Mouse (Mus musculus): ENCODE data around the gene Sgca. TPM values are rescaled to one million over a fixed set of nuclear protein-coding genes. Genes with fewer than 3 reads are reported as not detected.

Sgca gene
- total RNA-seq, 2 experiments from 2014 or later = 67.0 to 89.1 TPM

GRCm38 (mm10) chr11:95001584-95002347 lies 25.6 kb upstream of the Sgca start:
- DNase-seq = no peak

GRCm38 (mm10) chr11:95001058-95001457 lies 24.9 kb upstream of the Sgca start:
- peak; percentile 74 for DNase-seq

GRCm38 (mm10) chr11:95000548-95000947 lies 24.4 kb upstream of the Sgca start:
- no peak for DNase-seq

GRCm38 (mm10) chr11:95000128-95000527 lies 24.0 kb upstream of the Sgca start:
- DNase-seq = no peak

GRCm38 (mm10) chr11:94998041-94998531 lies 22.0 kb upstream of the Sgca start:
- peak; percentile 41 for DNase-seq

- DNase-seq = no peak
Measured at GRCm38 (mm10) chr11:94997596-94997995, 21.5 kb upstream of the Sgca start.

GRCm38 (mm10) chr11:94996984-94997383 lies 20.9 kb upstream of the Sgca start:
- no peak for DNase-seq

GRCm38 (mm10) chr11:94996101-94996500 lies 20.0 kb upstream of the Sgca start:
- no peak for DNase-seq

GRCm38 (mm10) chr11:94994947-94995772 lies 19.0 kb upstream of the Sgca start:
- DNase-seq = no peak

GRCm38 (mm10) chr11:94994208-94994814 lies 18.2 kb upstream of the Sgca start:
- DNase-seq = peak; percentile 51

- DNase-seq = peak; percentile 59
Measured at GRCm38 (mm10) chr11:94992754-94993606, 16.9 kb upstream of the Sgca start.

GRCm38 (mm10) chr11:94992480-94992753 lies 16.3 kb upstream of the Sgca start:
- peak; percentile 42 for DNase-seq

GRCm38 (mm10) chr11:94991641-94992479 lies 15.7 kb upstream of the Sgca start:
- DNase-seq = peak; percentile 56

- DNase-seq = peak; percentile 95
Measured at GRCm38 (mm10) chr11:94990749-94991577, 14.8 kb upstream of the Sgca start, which contains the start of gene Ppp1r9b. Gene Ppp1r9b (plus strand): TSS chr11:94991035.

- no peak for DNase-seq
Measured at GRCm38 (mm10) chr11:94990102-94990748, 14.1 kb upstream of the Sgca start.

GRCm38 (mm10) chr11:94989562-94990017 lies 13.5 kb upstream of the Sgca start:
- peak; percentile 78 for DNase-seq

- peak; percentile 58 for DNase-seq
Measured at GRCm38 (mm10) chr11:94988780-94989561, 12.8 kb upstream of the Sgca start.

- no peak for DNase-seq
Measured at GRCm38 (mm10) chr11:94987851-94988250, 11.7 kb upstream of the Sgca start.

GRCm38 (mm10) chr11:94987341-94987740 lies 11.2 kb upstream of the Sgca start:
- no peak for DNase-seq
